ENCODE assay signal across 9 mouse cellular contexts in genomic region chr1:170200379-170200778, GRCm38 (mm10). TPM values are rescaled to one million over a fixed set of nuclear protein-coding genes. Genes with fewer than 3 reads are reported as not detected.
DNase-seq lines count a peak whose midpoint lies in the region; ATAC-seq lines count a peak whose summit lies in the region.
"Had no signal": no experiment of that assay in that cellular context is flagged by ENCODE, and none has a peak within 500 bp of the region (broad histone marks: within the 10 kb centered on the region; RNA-seq: fewer than 3 reads in every experiment).

No protein-coding gene starts in this region.

- peak; percentile 11 for DNase-seq in gastrocnemius, postnatal 10 days
- DNase-seq in gastrocnemius, postnatal 36 days, result no peak
- peak; percentile 25 for DNase-seq in neural tube, embryonic 11.5 days (ENCODE audit: low spot score)
- no peak for DNase-seq in neural tube, embryonic 10.5 days (ENCODE audit: extremely low spot score, low spot score)
- DNase-seq in kidney, postnatal 4 days, result peak; percentile 43 to 48
- DNase-seq in thymus, postnatal 36 days, result peak; percentile 19 to 34

- peaks cover 9% of the 10 kb centered on the region; the same call in 1 of the 2 replicates for H3K36me3 ChIP-seq in neural tube, embryonic 11.5 days (ENCODE audit: control insufficient read depth, insufficient read depth, low read length)
- peaks cover 58% of the 10 kb centered on the region for H3K36me3 ChIP-seq in neural tube, embryonic 15.5 days

- no peak overlapping the region for H3K9ac ChIP-seq in neural tube, embryonic 11.5 days (ENCODE audit: low read length)
- no peak overlapping the region for H3K9ac ChIP-seq in neural tube, embryonic 15.5 days (replicated peaks)

- WGBS in neural tube, embryonic 11.5 days, result 78% methylated on average over 3 of the region's 3 CpGs
- WGBS in neural tube, embryonic 15.5 days, result 79% methylated on average over 3 of the region's 3 CpGs

- H3K27me3 ChIP-seq in neural tube, embryonic 11.5 days (ENCODE audit: control insufficient read depth, insufficient read depth, low read length), result no peaks in the 10 kb centered on the region
- H3K27me3 ChIP-seq in neural tube, embryonic 15.5 days (replicated peaks), result no peaks in the 10 kb centered on the region

- H3K27ac ChIP-seq in neural tube, embryonic 11.5 days (ENCODE audit: low read depth, low read length), result no peak overlapping the region
- no peak overlapping the region for H3K27ac ChIP-seq in neural tube, embryonic 15.5 days (replicated peaks)

- intact Hi-C loops in gastrocnemius, postnatal 36 days (cut with DNase I), result no loop called here

- H3K4me2 ChIP-seq in neural tube, embryonic 11.5 days (ENCODE audit: low read depth), result no peak overlapping the region
- no peak overlapping the region for H3K4me2 ChIP-seq in neural tube, embryonic 15.5 days

- ATAC-seq in neural tube, embryonic 11.5 days (ENCODE audit: insufficient read depth, low FRiP score, low TSS enrichment), result no peak
- ATAC-seq in activated CD4-positive, CD25-positive, alpha-beta regulatory T cell, adult 4 months, result peak; percentile 43
- no peak for ATAC-seq in neural tube, embryonic 15.5 days (ENCODE audit: low FRiP score)

- no peak overlapping the region for H3K4me3 ChIP-seq in neural tube, embryonic 11.5 days (ENCODE audit: low read depth, low read length)
- no peak overlapping the region for H3K4me3 ChIP-seq in neural tube, embryonic 15.5 days (replicated peaks)
- H3K4me3 ChIP-seq: myocyte had no signal

- no peaks in the 10 kb centered on the region for H3K4me1 ChIP-seq in neural tube, embryonic 11.5 days (ENCODE audit: control insufficient read depth, insufficient read depth, low read length)
- H3K4me1 ChIP-seq in neural tube, embryonic 15.5 days, result no peaks in the 10 kb centered on the region

- no peaks in the 10 kb centered on the region for H3K9me3 ChIP-seq in neural tube, embryonic 11.5 days (ENCODE audit: control insufficient read depth, low read length)
- no peaks in the 10 kb centered on the region for H3K9me3 ChIP-seq in neural tube, embryonic 15.5 days (replicated peaks)

RNA-seq across cellular contexts. Expression of gene Uhmk1, which starts 14.8 kb away (rescaled TPM):
- total RNA-seq in gastrocnemius, postnatal 10 days (2021), result 10 to 100 TPM; 12.2 to 13.4 TPM
- 10 to 100 TPM; 10.2 TPM for total RNA-seq in gastrocnemius, postnatal 36 days (2021)
- polyA plus RNA-seq in neural tube, embryonic 11.5 days (2014; fragmentation: Nextera tagmentation; extraction: Ambion mirVana), result 17.3 and 19.7 TPM in 2 replicates
- 10 to 100 TPM; 13.8 to 13.9 TPM for polyA plus RNA-seq in activated CD4-positive, CD25-positive, alpha-beta regulatory T cell, adult 4 months (2017; shearing (Covaris generic))
- 8.1 and 8.3 TPM in 2 replicates for polyA plus RNA-seq in neural tube, embryonic 15.5 days (2015; fragmentation: Nextera tagmentation; extraction: Ambion mirVana)

RNA-seq across cellular contexts. Expression of gene Uap1, which starts 25.6 kb away (rescaled TPM):
- total RNA-seq in gastrocnemius, postnatal 10 days (2021), result 10 to 100 TPM; 32.5 to 34.6 TPM
- 10 to 100 TPM; 44.6 to 52.2 TPM for total RNA-seq in gastrocnemius, postnatal 36 days (2021)
- polyA plus RNA-seq in neural tube, embryonic 11.5 days (2014; fragmentation: Nextera tagmentation; extraction: Ambion mirVana), result 66.2 and 71.9 TPM in 2 replicates
- polyA plus RNA-seq in activated CD4-positive, CD25-positive, alpha-beta regulatory T cell, adult 4 months (2017; shearing (Covaris generic)), result 10 to 100 TPM; 17.0 to 17.3 TPM
- polyA plus RNA-seq in neural tube, embryonic 15.5 days (2015; fragmentation: Nextera tagmentation; extraction: Ambion mirVana), result 64.4 and 65.5 TPM in 2 replicates

RNA-seq across cellular contexts. Expression of gene Sh2d1b2, which starts 32.2 kb away (rescaled TPM):
- not detected for total RNA-seq in gastrocnemius, postnatal 10 days (2021)
- total RNA-seq in gastrocnemius, postnatal 36 days (2021), result not detected
- not detected in 2 replicates for polyA plus RNA-seq in neural tube, embryonic 11.5 days (2014; fragmentation: Nextera tagmentation; extraction: Ambion mirVana)
- polyA plus RNA-seq in activated CD4-positive, CD25-positive, alpha-beta regulatory T cell, adult 4 months (2017; shearing (Covaris generic)), result not detected
- not detected in 2 replicates for polyA plus RNA-seq in neural tube, embryonic 15.5 days (2015; fragmentation: Nextera tagmentation; extraction: Ambion mirVana)
- polyA plus RNA-seq: myocyte had no signal

Comparison
In these comparisons a context has a peak if more than half of its experiments do, and no peak if none do; other contexts are left out.
1. DNase-seq: peak in gastrocnemius, postnatal 10 days (single experiment), neural tube, embryonic 11.5 days (single experiment), kidney, postnatal 4 days (2 of 2) and thymus, postnatal 36 days (2 of 2); none in gastrocnemius, postnatal 36 days (0 of 2) and neural tube, embryonic 10.5 days (single experiment).